Mouse (Mus musculus) embryonic facial prominence, embryonic 12.5 days (tissue): ENCODE results near the gene Prss33. TPM values are rescaled to one million over a fixed set of nuclear protein-coding genes. Genes with fewer than 3 reads are reported as not detected.

Experiments
- ATAC-seq: fragments of 200-750 bp; cut with Nextera tagmentation; 2 replicates; pipeline ENCODE4 v1.8.0; 2017; ENCODE audit not compliant: insufficient number of reproducible peaks, insufficient read depth, low FRiP score, low TSS enrichment
- H3K27ac ChIP-seq: fragments of 300-500 bp; sonication (generic); 2 replicates; pipeline ENCODE4 v1.5.1; 2016; ENCODE audit warnings: mild to moderate bottlenecking
- H3K27me3 ChIP-seq: fragments of 300-500 bp; sonication (generic); 2 replicates; pipeline ENCODE4 v1.6.1; 2016; ENCODE audit warnings: mild to moderate bottlenecking, moderate library complexity
- H3K36me3 ChIP-seq: fragments of 300-500 bp; sonication (generic); 2 replicates; pipeline ENCODE4 v1.6.1; 2016; ENCODE audit warnings: mild to moderate bottlenecking
- H3K4me1 ChIP-seq: fragments of 300-500 bp; sonication (generic); 2 replicates; pipeline ENCODE4 v1.6.1; 2016
- H3K4me2 ChIP-seq: fragments of 300-500 bp; sonication (generic); replicated peaks from 2 replicates; pipeline ENCODE4 v1.6.1; 2016; ENCODE audit warnings: mild to moderate bottlenecking, moderate library complexity
- H3K4me3 ChIP-seq: fragments of 300-500 bp; sonication (generic); 2 replicates; pipeline ENCODE4 v1.5.1; 2016; ENCODE audit warnings: mild to moderate bottlenecking
- H3K9ac ChIP-seq: fragments of 300-500 bp; sonication (generic); 2 replicates; pipeline ENCODE4 v1.6.1; 2016; ENCODE audit warnings: mild to moderate bottlenecking, moderate library complexity
- H3K9me3 ChIP-seq: fragments of 300-500 bp; sonication (generic); 2 replicates; pipeline ENCODE4 v1.6.1; 2016; ENCODE audit warnings: mild to moderate bottlenecking, moderate library complexity
- WGBS: fragments of 180-500 bp; shearing (Covaris S2); methylation state at CpG from one replicate; pipeline ENCODE4 v1.1.7; 2016; 5-methylcytosine and 5-hydroxymethylcytosine counted together
- polyA plus RNA-seq: library from polyadenylated mRNA; unstranded; fragments of >200 nt; fragmentation: Nextera tagmentation; extraction: Ambion mirVana; gene quantifications from 2 replicates; pipeline ENCODE4 v1.2.1, GENCODE M21; 2016

Gene Prss33
- polyA plus RNA-seq, 1 experiment from 2014 or later, result 0.46 TPM

GRCm38 (mm10) chr17:23797316-23797715 lies 38.5 kb downstream of the Prss33 start:
- ATAC-seq, result no peak
- Histone ChIP-seq H3K27ac (no peak overlapping the region), H3K9me3 (no peaks in the 10 kb centered on the region)

DNA sequence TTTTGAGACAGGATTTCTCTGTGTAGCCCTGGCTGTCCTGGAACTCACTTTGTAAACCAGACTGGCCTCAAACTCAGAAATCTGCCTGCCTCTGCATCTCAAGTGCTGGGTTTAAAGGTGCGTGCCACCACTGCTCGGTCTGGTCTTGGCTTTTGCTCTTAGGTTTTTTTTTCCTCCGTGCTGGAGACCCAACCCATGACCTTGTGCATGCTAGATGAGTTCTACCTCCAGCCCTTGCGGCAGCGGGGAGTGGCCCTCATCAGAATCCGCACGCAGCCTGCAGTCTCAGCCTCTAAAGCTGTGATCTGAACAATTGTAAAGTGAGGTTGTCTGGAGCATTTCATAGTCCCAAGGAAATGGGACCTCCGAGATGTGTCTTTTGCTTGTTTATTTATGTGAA lies 40.5 kb downstream of the Prss33 start:
- H3K4me2 ChIP-seq, result no peak overlapping the region
- no peak overlapping the region for H3K27ac ChIP-seq
- H3K27me3 ChIP-seq, result no peaks in the 10 kb centered on the region
- H3K4me3 ChIP-seq, result no peak overlapping the region
- H3K4me1 ChIP-seq, result peaks cover 11% of the 10 kb centered on the region; the same call in 1 of the 2 replicates
- no peak for ATAC-seq
- H3K36me3 ChIP-seq, result no peaks in the 10 kb centered on the region
- no peaks in the 10 kb centered on the region for H3K9me3 ChIP-seq
- H3K9ac ChIP-seq, result no peak overlapping the region
- 96% methylated on average over 8 of the region's 8 CpGs for WGBS

More at GRCm38 (mm10) chr17:23797316-23797715, 38.5 kb downstream of the Prss33 start:
- H3K9ac ChIP-seq, result no peak overlapping the region
- H3K4me1 ChIP-seq, result 0 out of 2 replicates have a peak, but pooled peaks cover 4% of the 10 kb centered on the region
- no peak overlapping the region for H3K4me3 ChIP-seq
- no peak overlapping the region for H3K4me2 ChIP-seq
- no peaks in the 10 kb centered on the region for H3K36me3 ChIP-seq
- H3K27me3 ChIP-seq, result no peaks in the 10 kb centered on the region
- WGBS, result 27% methylated on average over 7 of the region's 7 CpGs

- Histone ChIP-seq H3K27ac (peak overlapping the region; percentile 92), H3K9ac (peak overlapping the region; percentile 74)
These were observed 44.8 kb downstream of the Prss33 start for GRCm38 (mm10) chr17:23791079-23791357.

GRCm38 (mm10) chr17:23790269-23791078 lies 45.4 kb downstream of the Prss33 start, which contains the start of gene Srrm2:
TSS of gene Srrm2 (plus strand) at chr17:23790532.
- no peaks in the 10 kb centered on the region for H3K36me3 ChIP-seq
- peak within 1 kb of the TSS; percentile 74 for H3K9ac ChIP-seq
- H3K4me3 ChIP-seq, result peak within 1 kb of the TSS; percentile 45
- H3K27me3 ChIP-seq, result no peaks in the 10 kb centered on the region
- WGBS, result 2% methylated on average over 29 of the region's 29 CpGs
- peak within 1 kb of the TSS; percentile 62 for H3K4me2 ChIP-seq
- peak within 1 kb of the TSS; percentile 92 for H3K27ac ChIP-seq
- ATAC-seq, result 0 out of 2 replicates have a peak, but pooled peaks have one; percentile 30
- no peaks in the 10 kb centered on the region for H3K9me3 ChIP-seq
- H3K4me1 ChIP-seq, result peaks cover 21% of the 10 kb centered on the region

More at GRCm38 (mm10) chr17:23791079-23791357, 44.8 kb downstream of the Prss33 start:
- Histone ChIP-seq H3K4me1 (peaks cover 21% of the 10 kb centered on the region), H3K4me3 (peak overlapping the region; percentile 45), H3K27me3 (no peaks in the 10 kb centered on the region), H3K4me2 (peak overlapping the region; percentile 62), H3K36me3 (no peaks in the 10 kb centered on the region), H3K9me3 (no peaks in the 10 kb centered on the region)
- WGBS, result 54% methylated on average over 2 of the region's 2 CpGs
- ATAC-seq, result no peak

DNA sequence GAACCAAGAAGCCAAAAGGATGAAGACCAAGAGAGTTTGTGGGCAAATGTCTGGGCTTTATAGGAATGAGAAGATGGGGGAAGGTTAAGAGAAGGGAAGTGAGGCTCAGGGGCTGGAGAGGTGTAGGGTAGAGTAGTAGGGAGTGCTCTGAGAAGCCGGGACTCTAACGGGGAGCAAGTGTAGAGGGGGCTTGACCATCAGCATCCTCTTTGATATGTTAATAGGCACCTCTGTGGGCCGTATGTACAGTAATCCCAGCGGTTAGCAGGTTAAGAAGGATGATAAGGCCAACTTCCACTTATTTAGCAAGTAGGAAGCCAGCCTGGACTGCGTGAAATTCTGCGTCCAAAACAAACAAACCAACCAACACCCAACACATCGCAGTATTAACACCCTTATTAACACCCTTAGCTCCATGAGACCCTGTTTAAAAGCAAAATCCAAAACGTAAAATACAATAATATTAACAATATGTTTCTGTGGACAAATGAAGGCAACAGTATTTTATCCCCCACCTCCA lies 46.0 kb downstream of the Prss33 start:
- Histone ChIP-seq H3K9ac (peak overlapping the region; percentile 74), H3K4me3 (peak overlapping the region; percentile 45), H3K4me1 (peaks cover 21% of the 10 kb centered on the region), H3K9me3 (no peaks in the 10 kb centered on the region), H3K27me3 (no peaks in the 10 kb centered on the region), H3K27ac (peak overlapping the region; percentile 92), H3K4me2 (peak overlapping the region; percentile 62), H3K36me3 (no peaks in the 10 kb centered on the region)
- WGBS, result 14% methylated on average over 8 of the region's 8 CpGs
- ATAC-seq, result no peak

GRCm38 (mm10) chr17:23788973-23789372 lies 46.9 kb downstream of the Prss33 start:
- Histone ChIP-seq H3K36me3 (no peaks in the 10 kb centered on the region), H3K4me3 (no peak overlapping the region), H3K9ac (no peak overlapping the region), H3K4me2 (no peak overlapping the region), H3K9me3 (no peaks in the 10 kb centered on the region), H3K27me3 (no peaks in the 10 kb centered on the region), H3K27ac (no peak overlapping the region), H3K4me1 (peaks cover 21% of the 10 kb centered on the region)
- 92% methylated on average over 4 of the region's 4 CpGs for WGBS
- no peak for ATAC-seq

GRCm38 (mm10) chr17:23786510-23786931 lies 49.3 kb downstream of the Prss33 start:
- Histone ChIP-seq H3K9me3 (no peaks in the 10 kb centered on the region), H3K36me3 (no peaks in the 10 kb centered on the region), H3K4me2 (peak overlapping the region; percentile 78), H3K27me3 (no peaks in the 10 kb centered on the region), H3K9ac (no peak overlapping the region), H3K4me3 (peak overlapping the region; percentile 64), H3K27ac (0 out of 2 replicates have a peak overlapping the region, but pooled peaks have one; percentile 31), H3K4me1 (peaks cover 21% of the 10 kb centered on the region)
- WGBS, result 18% methylated on average over 13 of the region's 13 CpGs
- ATAC-seq, result no peak

- Histone ChIP-seq H3K4me2 (peak within 1 kb of the TSS; percentile 78), H3K4me3 (peak within 1 kb of the TSS; percentile 64), H3K9ac (peak within 1 kb of the TSS; percentile 74), H3K27me3 (no peaks in the 10 kb centered on the region), H3K9me3 (no peaks in the 10 kb centered on the region), H3K27ac (peak within 1 kb of the TSS; percentile 67), H3K36me3 (no peaks in the 10 kb centered on the region), H3K4me1 (peaks cover 18% of the 10 kb centered on the region)
- ATAC-seq, result peak; percentile 76
- WGBS, result 3% methylated on average over 43 of the region's 43 CpGs
These were observed 50.0 kb downstream of the Prss33 start, which contains the start of gene Flywch2 for GRCm38 (mm10) chr17:23785561-23786471. TSS of gene Flywch2 (minus strand) at chr17:23786081.

DNA sequence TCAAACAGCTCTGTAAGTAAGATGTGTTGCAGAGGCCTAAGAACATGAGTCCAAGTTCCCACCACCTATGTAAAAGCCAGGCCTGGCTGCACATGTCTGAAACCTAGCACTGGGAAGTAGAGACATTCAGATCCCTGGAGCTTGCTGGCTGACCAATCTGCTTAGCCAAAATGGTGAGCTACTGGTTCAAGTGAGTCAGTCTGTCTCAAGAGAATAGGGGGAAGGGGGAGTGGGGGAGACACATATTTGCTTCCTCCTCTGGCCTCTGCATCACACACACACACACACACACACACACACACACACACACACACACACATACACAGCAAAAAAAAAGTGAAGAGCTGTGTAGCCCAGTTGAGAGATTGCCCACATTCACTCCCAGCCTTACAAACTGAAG lies 52.5 kb downstream of the Prss33 start:
- Histone ChIP-seq H3K4me3 (no peak overlapping the region), H3K9me3 (no peaks in the 10 kb centered on the region), H3K4me1 (peaks cover 6% of the 10 kb centered on the region), H3K27me3 (no peaks in the 10 kb centered on the region), H3K36me3 (peaks cover 9% of the 10 kb centered on the region; the same call in 1 of the 2 replicates), H3K4me2 (no peak overlapping the region), H3K27ac (no peak overlapping the region), H3K9ac (no peak overlapping the region)
- no peak for ATAC-seq
